Mouse (Mus musculus) mesoderm, embryonic 11.5 days (tissue): ENCODE data around the gene Kctd19.

Source experiments
- DNase-seq: peaks from one replicate; pipeline ENCODE4 v3.0.0-alpha.2; 2012; ENCODE audit warnings: low read depth, low spot score

Kctd19 gene

DNA sequence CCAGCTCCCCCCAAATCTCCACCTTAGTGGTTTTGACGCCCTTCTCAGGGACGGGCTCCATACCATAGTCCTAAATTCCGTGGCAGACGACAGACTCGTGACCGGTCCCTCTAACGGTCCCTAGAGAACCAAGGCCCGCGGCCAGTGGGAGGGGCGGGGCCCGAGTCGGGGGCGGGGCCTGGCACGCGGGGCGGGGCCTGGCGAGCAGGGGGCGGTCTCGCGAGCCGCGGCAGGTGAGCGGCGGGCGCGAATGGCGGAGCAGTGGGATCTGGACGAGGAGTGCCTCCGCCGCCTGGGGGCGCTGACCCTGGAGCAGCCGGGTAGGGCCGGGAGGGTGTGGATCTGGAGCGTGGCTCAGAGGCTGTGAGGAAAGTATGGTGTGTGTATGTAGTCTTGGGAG is at the start of gene Kctd19, which contains the start of gene Lrrc36:
Gene Kctd19 (minus strand): TSS at position 112 of the 400 bp plus-strand sequence.
Gene Lrrc36 (plus strand): TSS at position 181 of the 400 bp plus-strand sequence.
- DNase-seq, result peak; percentile 55

DNA sequence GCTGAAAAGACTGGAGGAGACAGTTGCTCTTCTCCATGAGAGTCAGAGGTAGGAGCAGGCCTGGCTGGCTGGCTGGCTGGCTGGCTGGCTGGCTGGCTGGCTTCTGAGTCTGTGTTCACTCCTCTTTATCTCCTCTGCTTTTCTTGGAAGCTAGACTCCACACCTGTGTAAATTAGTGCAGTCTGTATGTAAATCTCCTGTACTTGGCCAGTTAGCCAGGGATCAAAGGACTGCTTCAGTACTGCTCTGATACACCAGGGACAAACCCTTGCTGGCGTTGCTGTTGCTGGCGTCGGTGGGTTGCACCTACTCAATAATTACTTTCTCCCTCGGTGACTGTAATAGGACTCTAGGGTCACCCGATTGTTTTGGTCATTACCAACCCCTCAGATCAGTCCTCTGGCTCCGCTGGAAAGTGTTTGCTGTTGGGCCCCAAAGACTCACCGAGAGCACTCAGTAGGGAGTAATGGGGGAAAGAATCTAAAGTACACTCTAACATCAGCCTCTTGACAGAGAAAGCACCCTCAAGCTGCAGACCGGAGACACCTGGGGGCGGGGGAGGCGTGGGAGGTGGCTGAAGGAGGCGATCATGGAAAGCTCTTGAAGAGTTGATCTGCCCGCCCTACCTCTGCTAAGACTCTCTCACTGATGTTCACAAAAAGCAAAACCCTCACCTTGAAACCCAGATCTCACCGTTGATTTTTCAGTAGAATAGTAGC is 47.9 kb upstream of the Kctd19 start:
- no peak for DNase-seq

DNA sequence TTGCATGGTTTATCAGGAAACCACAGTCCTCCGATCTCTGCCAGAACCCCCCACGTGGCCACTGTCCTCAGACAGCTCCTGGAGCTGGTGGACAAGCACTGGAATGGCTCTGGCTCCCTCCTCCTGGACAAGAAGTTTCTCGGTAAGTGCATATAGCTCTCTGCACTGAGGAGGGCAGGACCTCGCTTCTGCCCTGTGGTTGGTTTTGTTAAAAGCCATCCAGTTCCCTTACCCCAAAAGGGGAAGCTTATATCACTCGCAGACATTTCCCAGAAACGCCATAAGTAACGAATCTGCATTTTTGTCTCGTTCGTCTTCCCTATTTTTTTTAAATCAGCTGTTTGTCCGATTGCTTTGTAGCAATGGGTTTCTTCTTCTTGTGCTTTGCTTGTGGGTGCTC is 41.9 kb upstream of the Kctd19 start:
- no peak for DNase-seq

DNA sequence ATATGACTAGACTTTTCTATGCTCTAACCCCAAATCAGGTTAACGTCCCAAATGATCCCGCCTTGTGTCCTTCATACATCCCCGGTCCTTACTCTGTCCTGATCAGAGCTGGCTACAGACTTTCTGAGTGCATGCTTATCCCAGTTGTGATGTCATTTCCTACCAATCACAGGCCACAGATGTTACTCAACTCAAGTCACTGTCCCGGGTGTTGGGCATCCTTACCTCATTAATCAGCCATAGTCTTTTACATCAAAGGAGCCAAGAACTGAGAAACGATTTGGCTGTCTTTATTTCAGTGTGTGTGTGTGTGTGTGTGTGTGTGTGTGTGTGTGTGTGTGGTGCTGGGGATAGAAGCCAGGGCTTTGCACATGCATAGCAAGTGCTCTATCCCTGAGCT is 40.8 kb upstream of the Kctd19 start:
- no peak for DNase-seq

DNA sequence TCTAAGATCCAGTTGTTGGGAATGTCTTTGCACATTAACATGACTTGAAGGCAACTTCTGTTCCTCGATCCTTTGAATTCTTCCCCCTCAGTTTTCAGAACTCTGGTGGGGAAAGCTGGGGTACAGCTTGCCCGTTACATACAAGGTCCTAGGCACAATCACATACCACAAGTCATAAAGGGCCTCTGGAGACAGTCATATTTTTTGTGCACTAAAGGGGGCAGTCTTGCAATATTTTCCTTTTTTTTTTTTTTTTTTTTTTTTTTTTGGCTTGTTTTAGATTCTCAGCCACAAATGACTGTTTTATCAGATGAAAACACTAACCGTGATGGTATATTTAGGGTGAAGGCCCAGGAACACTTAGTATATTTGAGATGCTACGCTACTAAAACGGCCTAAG is 40.0 kb upstream of the Kctd19 start:
- no peak for DNase-seq

DNA sequence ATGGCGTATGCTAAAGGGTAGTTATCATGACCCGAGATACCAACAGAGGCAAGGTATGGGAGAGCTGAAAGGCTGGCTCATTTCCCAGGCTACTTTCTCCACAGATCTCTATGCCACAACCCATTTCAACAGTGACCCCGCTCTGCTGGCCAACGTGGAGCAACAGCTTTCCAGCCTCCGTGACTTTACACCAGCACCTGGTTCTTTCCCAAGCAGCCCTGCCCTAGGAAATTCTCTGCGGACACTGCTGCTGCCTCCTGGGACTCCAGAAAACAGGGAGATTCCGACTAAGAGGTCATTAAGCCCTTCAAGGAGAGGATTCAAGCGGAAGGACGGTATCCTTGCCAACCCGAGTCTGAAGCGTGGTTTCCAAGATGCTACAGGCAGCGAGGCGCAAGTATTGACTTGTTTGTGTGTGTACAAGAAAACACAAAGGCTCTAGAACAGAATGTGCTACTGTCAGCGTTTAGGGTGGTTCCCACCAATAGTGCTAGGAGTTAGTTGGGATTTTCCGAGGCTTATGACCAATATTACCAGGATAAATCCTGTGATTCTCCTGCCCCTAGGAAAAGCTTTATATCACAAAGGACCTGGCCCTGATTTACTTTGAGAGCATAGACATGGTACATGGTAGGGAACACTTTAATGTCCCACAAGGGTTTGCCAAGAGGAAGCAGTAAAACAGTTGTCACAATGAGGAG is 38.8 kb upstream of the Kctd19 start:
- no peak for DNase-seq

DNA sequence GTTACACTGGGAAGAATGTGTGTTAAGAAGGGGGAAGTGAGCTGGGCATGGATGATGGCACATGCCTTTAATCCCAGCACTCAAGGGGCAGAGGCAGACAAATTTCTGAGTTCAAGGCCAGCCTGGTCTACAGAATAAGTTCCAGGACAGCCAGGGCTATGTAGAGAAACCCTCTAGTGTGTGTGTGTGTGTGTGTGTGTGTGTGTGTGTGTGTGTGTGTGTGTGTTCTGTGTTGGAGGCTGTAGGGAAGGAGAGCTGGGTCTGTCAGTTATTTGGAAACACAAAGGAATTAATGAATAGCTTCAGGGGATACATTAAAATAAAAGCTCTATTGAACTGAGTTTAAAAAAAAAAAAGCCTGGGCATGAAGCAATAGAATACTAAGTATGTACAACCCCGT is 37.7 kb upstream of the Kctd19 start:
- DNase-seq, result no peak

DNA sequence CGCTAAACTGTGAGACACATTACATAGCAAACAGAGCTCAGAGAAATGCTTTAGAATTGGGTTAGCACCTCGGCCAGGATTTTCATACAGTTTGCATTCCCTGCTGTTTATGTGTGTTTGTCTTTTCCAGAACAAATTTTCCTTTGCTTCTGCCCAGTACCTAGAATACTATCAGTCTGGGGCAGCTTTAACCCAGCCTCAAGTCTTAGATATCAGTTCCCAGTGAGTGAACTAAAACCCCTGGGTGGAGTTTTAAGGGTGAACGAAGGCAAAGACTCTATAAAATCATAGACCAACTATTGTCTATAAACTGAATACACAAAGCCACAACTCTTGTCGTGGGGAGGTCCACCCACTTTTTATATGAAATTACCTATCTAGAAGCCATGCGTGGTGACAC is 35.3 kb upstream of the Kctd19 start:
- DNase-seq, result no peak

DNA sequence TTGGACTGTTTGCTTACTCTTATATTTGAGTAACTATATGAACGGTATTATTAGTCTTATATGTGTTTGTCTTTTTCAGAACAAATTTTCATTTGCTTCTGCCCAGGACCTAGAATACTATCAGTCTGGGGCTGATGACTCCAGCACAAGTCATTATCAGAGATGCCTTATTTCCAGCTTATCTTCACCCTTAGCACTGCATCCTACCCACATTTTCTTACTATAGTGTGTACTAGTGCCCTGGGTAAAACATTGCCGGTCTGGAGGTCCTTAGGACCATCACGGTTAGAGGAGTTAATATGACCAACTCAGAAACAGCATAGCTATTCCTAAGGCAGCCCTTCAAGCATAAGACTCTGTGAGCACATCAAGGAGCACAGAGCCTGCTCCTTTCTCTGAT is 34.9 kb upstream of the Kctd19 start:
- DNase-seq, result no peak

DNA sequence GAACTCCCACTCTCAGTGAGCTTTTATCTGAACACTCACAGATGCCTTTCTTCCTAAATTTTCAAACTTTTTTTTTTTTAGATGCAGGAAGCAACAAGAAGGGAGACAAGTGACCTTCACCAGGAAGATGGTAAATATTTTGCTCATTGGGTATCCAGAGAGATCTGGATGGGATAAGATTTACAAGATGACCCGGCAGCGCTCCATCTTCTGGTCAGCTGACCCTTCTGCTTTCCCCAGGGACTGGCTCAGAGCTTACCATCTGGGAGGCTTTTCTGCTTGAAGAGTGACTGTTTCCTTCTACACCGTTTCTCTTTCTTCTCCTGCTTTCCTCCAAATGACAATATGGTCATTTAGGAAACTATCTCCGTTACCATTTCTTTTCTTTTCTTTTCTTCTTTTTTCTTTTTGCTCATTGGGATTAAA is 32.8 kb upstream of the Kctd19 start:
- peak; percentile 81 for DNase-seq

DNA sequence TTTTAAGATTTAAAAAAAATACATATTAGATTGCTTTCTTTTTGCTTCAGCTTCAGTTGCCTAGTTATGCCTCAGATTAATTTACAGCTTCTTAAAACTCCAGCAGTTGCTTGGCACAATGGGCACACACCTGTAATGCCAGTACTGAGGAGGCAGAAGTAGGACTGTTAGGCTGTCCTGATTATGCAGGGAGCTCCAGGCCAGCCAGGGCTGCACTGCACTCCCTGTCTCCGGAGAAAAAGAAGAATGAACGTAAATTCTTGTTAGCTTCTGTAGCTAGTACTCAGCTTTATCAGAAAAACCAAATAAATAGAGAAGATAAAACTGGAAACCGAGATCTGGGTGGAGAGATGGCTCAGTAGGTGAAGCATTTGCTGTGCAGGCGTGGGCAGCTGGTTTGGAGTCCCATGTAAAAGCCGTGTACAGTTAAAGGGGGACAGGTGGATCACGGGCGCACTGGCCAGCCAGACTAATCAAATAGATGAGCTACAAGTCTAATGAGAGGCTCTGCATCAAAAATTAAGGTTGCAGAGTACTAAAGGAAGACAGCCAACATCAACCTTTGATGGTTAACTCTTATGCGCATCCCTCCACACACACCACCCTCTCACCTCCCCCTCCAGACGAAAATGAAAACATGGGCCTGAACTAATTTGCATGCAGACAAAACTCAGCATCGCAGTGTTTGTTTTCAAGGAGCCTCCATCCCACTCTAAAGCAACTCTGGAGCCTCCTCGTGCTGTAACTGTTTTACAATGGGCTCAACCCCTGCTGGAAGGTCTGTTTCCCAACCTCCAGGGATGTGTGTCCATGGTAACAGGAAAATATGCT is 32.2 kb upstream of the Kctd19 start:
- peak; percentile 80 for DNase-seq

DNA sequence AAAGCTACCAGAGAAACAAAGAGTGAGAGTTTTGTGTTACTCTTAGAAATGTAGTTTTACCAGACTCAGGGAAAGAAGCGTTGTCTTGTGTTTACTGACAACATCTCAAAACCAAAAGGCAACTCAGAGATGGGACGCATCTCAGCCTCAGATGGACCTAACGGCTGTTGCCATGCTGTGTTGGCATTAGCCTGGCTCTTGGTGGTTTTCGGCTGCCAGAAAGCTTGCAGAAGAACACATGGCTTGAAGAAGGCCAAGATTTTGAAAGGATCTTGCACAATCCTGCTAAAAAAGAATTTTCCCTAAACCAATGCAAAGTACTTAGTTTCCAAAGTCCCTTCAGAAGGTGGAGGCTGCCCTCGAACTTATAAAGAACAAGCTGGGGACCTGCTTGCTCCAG is 29.4 kb upstream of the Kctd19 start:
- no peak for DNase-seq

DNA sequence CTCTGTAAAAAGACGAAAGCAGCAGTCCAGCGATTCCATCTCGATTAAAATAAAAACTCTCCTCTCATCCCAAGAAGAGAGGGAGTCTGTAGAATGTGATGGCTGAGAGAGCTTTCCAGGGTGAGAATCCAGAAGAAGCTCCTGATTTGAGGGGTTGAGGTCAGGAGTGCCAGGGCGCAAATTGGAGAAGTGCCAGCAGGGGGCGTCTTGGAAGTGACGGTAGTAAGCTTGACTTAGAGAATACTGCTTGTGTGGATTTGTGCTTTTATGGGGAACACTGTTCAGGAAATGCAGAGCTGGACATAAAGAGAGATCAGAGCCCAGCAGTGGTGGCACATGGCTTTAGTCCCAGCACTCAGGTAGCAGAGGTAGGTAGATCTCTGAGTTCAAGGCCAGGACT is 28.1 kb upstream of the Kctd19 start:
- peak; percentile 79 for DNase-seq

DNA sequence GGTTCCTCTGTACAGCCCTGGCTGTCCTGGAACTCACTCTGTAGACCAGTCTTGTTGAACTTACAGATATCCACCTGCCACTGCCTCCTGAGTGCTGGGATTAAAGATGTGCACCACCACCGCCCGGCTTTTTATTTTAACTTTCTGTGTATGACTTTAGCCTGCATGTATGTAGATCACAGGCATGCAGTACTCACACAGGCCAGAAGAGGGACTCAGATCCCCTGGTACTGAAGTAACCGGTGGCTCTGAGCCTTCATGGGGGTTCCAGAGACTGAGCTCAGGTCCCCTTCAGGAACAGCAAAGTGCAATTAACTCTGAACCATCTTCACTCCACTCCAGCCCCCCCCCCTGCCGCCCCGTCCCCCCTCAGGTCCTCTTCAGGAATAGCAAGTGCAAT is 25.6 kb upstream of the Kctd19 start:
- peak; percentile 69 for DNase-seq

DNA sequence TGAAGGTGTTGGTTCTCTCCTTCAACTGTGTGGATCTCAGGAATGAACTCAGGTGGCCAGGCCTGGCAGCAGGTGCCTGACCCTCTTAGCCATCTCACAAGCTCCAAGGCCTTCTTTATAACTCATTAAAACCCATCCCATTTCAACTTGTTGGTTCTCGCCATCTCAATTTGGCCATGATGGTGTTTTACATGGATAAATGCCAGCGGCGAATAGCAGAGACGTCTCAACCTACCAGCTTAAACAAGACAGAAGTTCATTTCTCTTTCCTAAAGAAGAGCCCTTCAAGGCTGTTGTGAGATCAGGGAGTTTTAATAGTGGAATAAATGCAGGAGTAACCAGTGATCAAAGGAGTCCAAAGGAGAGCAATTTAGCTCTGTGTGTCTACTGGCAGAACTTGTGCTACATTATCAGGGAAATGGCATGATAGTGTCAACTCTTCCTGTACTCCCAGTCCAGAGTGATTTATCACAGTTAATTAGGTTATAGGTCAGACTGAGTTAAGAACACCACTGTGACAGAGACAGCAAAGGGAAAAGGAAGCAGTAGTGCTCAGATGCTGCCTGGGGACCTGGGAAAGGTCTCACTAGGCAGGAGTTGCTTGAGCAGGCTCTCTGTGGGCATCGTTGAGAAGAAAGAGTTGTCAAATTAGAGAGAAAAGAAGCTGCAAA is 23.9 kb upstream of the Kctd19 start:
- no peak for DNase-seq

DNA sequence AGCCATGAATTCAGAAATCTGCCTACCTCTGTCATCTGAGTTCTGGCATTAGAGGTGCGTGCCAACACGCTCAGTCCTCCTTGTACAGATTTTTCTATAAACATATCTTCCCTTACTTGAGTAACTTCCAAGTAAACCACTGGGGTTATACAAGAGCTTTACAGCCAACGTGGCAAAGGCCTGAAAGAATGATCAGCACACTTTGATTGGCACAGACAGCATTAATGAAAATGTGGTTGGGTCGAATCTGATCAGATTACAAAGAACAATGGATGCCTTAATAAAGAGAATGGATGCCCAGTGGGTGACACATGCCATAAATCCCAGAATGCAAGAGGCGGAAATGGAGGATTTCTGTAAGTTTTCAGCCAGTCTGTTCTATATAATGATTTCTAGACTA is 22.9 kb upstream of the Kctd19 start:
- DNase-seq, result no peak

DNA sequence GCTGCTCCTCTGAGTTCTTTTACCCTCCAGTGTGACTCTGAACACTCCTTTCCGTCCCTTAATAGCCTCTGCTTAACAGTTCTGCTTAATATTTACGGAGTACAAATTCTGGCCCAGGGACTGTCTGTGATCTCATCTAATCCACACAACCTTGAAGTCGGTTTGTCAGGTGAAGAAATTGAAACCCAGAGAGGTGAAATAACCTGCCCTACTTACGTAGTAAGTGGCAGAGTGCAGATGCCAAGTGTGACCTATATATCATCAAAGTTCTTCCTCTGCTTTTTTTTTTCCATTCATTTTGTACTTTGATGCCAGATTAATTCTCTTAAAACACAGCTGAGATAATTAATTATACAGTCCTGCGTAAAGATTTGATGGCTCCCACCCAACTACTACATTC is 20.8 kb upstream of the Kctd19 start:
- DNase-seq, result no peak

DNA sequence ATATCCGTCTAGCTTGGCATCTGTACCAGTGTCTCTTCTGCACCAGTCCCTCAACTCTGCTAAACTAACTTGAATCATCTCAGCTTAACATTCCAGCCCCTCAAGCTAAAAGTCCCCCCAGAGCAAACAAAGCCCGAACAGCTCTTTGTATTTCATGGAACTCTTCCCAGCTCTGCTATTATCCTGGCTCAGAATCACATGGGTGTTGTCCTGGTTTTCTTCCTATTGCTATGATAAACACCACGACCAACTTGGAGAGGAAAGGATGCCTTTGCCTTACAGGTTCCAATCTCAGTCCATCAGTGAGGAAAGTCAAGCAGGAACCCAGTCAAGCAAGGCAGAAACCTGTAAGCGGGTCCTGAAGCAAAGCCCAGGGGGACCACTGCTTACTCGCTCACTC is 20.2 kb upstream of the Kctd19 start:
- no peak for DNase-seq

DNA sequence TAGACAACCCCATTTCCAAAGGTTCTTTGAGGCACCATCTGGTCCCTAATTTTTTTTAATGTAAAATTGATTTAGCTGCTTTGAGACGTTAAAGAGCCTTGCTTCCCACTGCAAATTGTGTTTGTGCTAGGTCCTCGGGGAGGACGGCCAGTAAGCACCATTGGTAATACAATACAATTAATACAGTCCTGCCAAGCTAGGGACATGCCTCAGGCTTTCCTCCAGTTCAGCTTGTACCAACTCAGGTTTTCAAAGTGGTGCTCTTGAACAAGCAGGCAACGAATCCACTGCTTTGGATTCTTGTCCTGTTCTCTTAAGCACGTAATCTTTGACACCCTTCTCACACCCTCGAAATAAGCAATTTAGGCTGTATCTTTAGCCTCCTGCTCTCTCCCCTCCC is 19.7 kb upstream of the Kctd19 start:
- no peak for DNase-seq

DNA sequence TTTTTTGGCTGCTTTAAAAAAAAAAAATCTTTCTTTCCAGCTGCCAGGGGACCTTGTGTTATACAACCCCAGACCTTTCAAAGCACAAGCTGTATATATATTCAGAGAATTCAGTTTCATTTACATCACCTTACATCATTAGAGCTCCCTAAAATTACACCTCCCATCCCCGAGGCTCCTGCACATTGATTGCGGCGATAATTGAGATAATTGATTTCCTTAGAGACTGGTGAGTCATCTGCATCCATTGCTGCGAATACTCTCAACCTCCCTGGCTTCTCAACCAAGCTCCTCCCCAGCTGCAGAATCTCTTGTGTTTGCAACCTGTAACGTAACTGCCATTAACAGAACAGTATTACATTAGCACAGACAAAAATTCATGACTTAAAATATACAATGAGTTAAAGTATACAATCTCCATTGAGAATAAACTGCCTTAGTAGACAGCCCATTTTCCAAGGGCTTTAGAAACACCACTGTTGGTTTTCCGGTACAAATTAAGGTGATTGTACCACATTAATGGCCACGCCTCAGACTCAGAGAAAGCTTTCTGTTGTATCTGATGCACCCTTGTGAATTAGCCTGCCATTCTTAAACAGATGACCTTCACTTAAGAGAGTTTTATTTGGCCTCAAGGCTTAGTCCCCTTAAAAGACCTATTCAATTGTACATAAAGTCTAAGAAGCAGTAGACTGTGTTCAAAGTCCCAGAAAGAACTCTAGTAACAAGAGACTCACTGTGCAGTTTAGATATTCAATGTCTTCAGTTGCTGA is 18.6 kb upstream of the Kctd19 start:
- DNase-seq, result no peak

DNA sequence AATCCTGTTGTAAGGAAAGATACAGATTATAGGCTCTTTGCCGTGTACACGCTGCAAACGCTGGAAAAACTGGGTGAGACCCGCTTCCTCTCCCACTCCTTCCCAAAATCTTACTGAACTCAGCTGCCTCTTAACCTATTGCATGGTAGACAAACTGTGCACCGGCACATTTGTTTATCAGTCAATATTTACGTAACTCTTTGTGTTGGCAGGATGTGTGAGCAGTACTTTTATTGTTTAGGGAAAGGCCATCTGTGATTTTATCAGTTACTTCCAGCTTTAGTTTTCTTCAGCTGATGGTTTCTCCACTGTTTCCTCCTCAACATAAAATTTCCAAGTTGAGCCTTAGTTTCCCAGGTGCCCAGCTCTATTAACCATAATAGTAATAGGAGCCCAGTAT is 13.6 kb upstream of the Kctd19 start:
- DNase-seq, result no peak
